Mouse (Mus musculus): Measurements from ENCODE around the gene Adgrg5. TPM values are rescaled to one million over a fixed set of nuclear protein-coding genes. Genes with fewer than 3 reads are reported as not detected.

Gene Adgrg5
- polyA plus RNA-seq, 1 experiment, result 4.8 TPM

- 31% methylated on average over 7 of the region's 7 CpGs for WGBS
- Histone ChIP-seq H3K4me1 (ENCODE audit: control insufficient read depth, insufficient read depth, low read length) (peaks cover 2% of the 10 kb centered on the region; the same call in 1 of the 2 replicates), H3K4me3 (replicated peaks; ENCODE audit: extremely low read depth, low read depth, low read length) (no peak within 1 kb of the TSS)
- no peak for DNase-seq
- TF ChIP-seq CTCF (IDR thresholded peaks at IDR 0.05; ENCODE audit: insufficient read depth, low read length) (no peak), POLR2A (IDR thresholded peaks at IDR 0.05; ENCODE audit: borderline replicate concordance, extremely low read depth, low read depth, low read length) (no peak)
Observed at GRCm38 (mm10) chr8:94974467-94975165, 51.1 kb downstream of the Adgrg5 start, which contains the start of gene Adgrg1. Adgrg1 (plus strand) TSS chr8:94974751.

DNA sequence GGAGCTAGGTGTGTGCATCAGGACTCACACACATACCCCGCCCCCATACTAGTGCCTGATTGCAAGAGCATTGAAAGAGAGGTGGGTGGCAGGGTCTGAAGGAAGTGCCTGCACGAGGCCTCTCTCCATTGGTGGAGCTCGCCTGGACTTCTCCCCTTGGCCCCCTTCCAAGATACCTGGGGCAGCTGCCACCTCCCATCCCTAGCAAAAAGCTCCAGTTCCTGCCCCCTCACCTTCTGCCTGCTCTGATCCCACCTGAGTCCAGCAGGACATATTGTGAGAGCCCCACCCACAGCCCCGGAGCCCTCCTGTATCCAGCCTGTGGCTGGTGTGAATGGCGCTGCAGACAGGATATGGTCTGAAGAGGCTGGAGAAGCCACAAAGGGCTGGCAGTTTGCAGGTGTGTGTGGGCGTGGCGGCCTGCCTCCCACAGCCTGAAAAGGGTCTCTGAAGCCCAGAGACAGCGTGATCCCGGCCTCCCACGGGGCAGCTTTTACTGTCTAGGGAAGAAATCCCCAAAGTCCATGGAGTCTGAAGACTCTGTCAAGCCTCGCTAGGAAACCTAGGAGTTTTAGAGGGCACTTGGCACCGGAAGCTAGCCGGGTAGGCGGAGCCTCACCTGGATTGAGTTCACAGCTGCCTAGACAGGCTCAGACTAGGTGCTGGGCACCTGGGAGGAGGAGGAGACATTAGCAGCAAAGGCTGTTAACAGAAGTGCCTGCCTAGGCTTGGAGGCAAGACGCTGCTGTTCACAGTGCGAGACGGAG lies 53.3 kb downstream of the Adgrg5 start:
- Histone ChIP-seq H3K4me3 (replicated peaks; ENCODE audit: extremely low read depth, low read depth, low read length) (peak overlapping the region; percentile 72), H3K4me1 (ENCODE audit: control insufficient read depth, insufficient read depth, low read length) (peaks cover 2% of the 10 kb centered on the region; the same call in 1 of the 2 replicates)
- 18% methylated on average over 17 of the region's 17 CpGs for WGBS
- no peak for TF ChIP-seq CTCF (IDR thresholded peaks at IDR 0.05; ENCODE audit: insufficient read depth, low read length)
- TF ChIP-seq POLR2A (IDR thresholded peaks at IDR 0.05; ENCODE audit: borderline replicate concordance, extremely low read depth, low read depth, low read length), result peak; percentile 96; the same call in 1 of the 2 replicates
- DNase-seq, result peak; percentile 73

DNA sequence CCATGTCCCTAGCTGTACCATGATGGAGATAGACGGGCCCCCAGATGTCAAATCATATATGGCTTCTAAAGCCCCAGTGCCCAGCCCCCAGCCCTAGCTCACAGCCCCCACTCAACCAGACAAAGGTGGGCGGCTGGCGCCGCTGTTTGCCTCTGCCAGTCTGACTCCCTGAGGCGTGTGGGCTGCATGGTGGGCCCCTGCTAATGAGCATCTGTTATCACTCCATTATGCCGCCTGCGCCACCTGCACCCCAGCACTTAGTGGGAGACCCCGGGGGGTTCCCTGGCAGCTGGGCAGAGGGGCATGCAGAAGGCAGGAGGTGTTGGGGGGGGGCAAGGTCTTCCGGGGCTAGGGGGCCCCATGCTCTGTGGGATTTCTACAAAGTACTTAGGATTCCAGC lies 54.6 kb downstream of the Adgrg5 start:
- TF ChIP-seq CTCF (IDR thresholded peaks at IDR 0.05; ENCODE audit: insufficient read depth, low read length) (no peak), POLR2A (IDR thresholded peaks at IDR 0.05; ENCODE audit: borderline replicate concordance, extremely low read depth, low read depth, low read length) (no peak)
- H3K4me3 ChIP-seq (replicated peaks; ENCODE audit: extremely low read depth, low read depth, low read length), result peak overlapping the region; percentile 49
- WGBS, result 46% methylated on average over 9 of the region's 9 CpGs
- no peak for DNase-seq
- H3K4me1 ChIP-seq (ENCODE audit: control insufficient read depth, insufficient read depth, low read length), result peaks cover 6% of the 10 kb centered on the region; the same call in 1 of the 2 replicates

DNA sequence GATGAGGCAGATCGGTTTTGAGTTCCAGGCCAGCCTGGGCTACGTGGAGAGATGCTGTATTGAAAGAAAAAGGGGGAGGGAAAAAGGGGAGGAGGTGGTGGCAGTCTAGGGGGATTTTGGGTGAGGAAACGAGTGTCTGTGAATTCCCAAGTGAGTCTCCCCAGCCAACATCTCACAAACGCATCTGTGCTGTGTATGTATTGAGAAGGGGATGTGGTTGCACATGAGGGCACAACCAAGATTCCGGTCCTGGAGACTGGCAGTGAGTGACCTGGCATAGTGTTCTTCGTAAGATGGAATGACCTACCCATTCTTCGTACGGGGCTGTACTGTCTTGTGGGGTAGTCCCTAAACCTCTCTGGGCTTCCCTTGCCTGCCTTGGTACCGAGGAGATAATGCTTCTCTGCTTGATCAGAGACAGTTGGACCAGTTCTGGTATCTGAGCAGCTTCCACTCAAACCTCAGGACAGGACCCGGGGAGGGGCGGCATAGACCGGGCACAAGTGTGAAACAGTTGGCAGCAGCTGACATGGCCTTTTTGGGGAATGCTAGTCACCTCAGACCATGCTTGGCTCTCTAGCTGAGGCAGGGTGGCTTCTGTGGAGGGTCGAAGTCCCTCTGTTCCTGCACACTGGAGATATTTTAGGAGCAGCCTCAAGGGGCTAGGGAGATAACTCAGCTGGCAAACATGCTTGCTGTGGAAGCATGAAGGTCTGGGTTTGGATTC lies 55.3 kb downstream of the Adgrg5 start:
- no peak for DNase-seq
- TF ChIP-seq CTCF (IDR thresholded peaks at IDR 0.05; ENCODE audit: insufficient read depth, low read length) (no peak), POLR2A (IDR thresholded peaks at IDR 0.05; ENCODE audit: borderline replicate concordance, extremely low read depth, low read depth, low read length) (no peak)
- Histone ChIP-seq H3K4me3 (replicated peaks; ENCODE audit: extremely low read depth, low read depth, low read length) (no peak overlapping the region), H3K4me1 (ENCODE audit: control insufficient read depth, insufficient read depth, low read length) (peaks cover 10% of the 10 kb centered on the region; the same call in 1 of the 2 replicates)
- WGBS, result 57% methylated on average over 13 of the region's 13 CpGs

DNA sequence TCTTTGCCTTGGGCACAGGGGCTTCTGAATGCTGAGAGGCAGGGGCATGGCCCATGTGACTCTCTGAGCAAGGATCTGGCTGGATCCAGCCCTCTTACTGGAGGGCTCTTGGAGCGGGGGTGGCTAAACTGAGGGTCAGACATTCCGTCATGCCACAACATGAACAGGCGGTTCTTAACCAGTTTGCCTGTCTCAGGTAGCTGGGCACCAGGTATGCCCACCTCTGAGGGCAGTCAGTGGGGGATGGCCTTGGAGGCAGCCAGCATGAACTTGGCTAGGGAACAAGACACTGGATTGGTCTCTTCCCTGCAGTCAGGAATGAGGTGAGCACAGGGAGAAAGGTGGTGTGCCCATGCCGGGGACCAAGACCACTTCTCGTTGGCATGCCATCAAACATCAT lies 56.7 kb downstream of the Adgrg5 start:
- no peak overlapping the region for H3K4me3 ChIP-seq (replicated peaks; ENCODE audit: extremely low read depth, low read depth, low read length)
- DNase-seq, result no peak
- H3K4me1 ChIP-seq (ENCODE audit: control insufficient read depth, insufficient read depth, low read length), result peaks cover 17% of the 10 kb centered on the region
- WGBS, result 75% methylated on average over 5 of the region's 5 CpGs
- TF ChIP-seq CTCF (IDR thresholded peaks at IDR 0.05; ENCODE audit: insufficient read depth, low read length) (no peak), POLR2A (IDR thresholded peaks at IDR 0.05; ENCODE audit: borderline replicate concordance, extremely low read depth, low read depth, low read length) (no peak)

- TF ChIP-seq POLR2A (IDR thresholded peaks at IDR 0.05; ENCODE audit: borderline replicate concordance, extremely low read depth, low read depth, low read length) (no peak), CTCF (IDR thresholded peaks at IDR 0.05; ENCODE audit: insufficient read depth, low read length) (no peak)
- 55% methylated on average over 8 of the region's 8 CpGs for WGBS
- Histone ChIP-seq H3K4me1 (ENCODE audit: control insufficient read depth, insufficient read depth, low read length) (peaks cover 17% of the 10 kb centered on the region), H3K4me3 (replicated peaks; ENCODE audit: extremely low read depth, low read depth, low read length) (no peak overlapping the region)
- no peak for DNase-seq
Observed at GRCm38 (mm10) chr8:94980976-94981375, 57.5 kb downstream of the Adgrg5 start.

DNA sequence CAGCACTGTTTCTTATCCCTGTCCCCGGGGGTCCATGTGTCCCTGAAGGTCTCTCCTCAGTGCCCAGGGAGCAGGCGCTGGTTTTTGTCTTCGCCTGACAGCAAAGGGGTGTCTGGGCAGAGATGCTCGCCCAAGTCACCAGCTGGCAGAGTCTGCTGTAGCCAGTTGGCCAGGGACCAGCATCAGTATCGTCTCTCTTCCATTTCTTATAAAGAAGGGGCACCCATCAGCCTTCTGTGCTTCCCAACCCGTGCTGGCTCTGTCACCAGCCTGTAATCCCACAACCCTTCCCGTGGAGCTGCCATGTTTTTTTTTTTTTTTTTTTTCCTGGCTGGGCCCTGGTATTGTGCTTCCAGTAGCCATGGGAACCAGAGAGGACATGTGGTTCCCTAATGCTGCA lies 58.4 kb downstream of the Adgrg5 start:
- DNase-seq, result no peak
- WGBS, result 73% methylated on average over 7 of the region's 7 CpGs
- H3K4me1 ChIP-seq (ENCODE audit: control insufficient read depth, insufficient read depth, low read length), result peaks cover 17% of the 10 kb centered on the region
- H3K4me3 ChIP-seq (replicated peaks; ENCODE audit: extremely low read depth, low read depth, low read length), result no peak overlapping the region
- TF ChIP-seq CTCF (IDR thresholded peaks at IDR 0.05; ENCODE audit: insufficient read depth, low read length) (no peak), POLR2A (IDR thresholded peaks at IDR 0.05; ENCODE audit: borderline replicate concordance, extremely low read depth, low read depth, low read length) (no peak)

- 30% methylated on average over 5 of the region's 5 CpGs for WGBS
- TF ChIP-seq CTCF (IDR thresholded peaks at IDR 0.05; ENCODE audit: insufficient read depth, low read length) (no peak), POLR2A (IDR thresholded peaks at IDR 0.05; ENCODE audit: borderline replicate concordance, extremely low read depth, low read depth, low read length) (no peak)
- Histone ChIP-seq H3K4me3 (replicated peaks; ENCODE audit: extremely low read depth, low read depth, low read length) (no peak overlapping the region), H3K4me1 (ENCODE audit: control insufficient read depth, insufficient read depth, low read length) (peaks cover 15% of the 10 kb centered on the region)
- no peak for DNase-seq
Observed at GRCm38 (mm10) chr8:94983146-94983545, 59.7 kb downstream of the Adgrg5 start.

DNA sequence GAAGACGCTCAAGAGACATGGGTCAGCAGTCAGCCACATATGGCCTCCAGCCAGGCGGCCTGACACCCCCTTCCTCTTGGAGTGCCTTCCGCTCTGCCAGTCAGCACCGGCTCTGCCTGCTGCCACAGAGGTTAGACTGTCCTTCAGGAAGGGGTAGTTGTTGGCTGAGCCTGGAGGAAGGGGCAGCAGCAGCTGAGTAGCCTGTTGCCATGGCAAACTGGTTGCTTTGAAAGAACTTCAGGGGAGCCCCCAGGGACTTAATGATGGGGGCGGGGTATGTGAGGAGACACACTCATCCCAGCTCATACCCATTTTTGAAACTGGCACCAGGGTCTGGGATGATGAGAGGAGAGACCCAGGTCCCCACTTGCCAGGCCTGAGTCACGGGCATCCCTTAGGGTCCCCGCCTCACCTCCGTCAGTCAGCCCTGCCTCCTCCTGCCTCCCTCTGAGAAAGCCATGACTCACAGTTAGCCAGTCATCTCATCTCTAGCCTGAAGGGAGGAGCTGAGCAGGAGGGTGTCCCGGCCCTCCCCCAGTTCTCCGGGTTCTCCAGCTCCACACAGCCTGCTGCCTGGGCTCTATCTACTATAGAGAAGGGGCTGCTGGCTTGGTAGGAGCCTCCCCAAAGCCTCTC lies 60.5 kb downstream of the Adgrg5 start:
- no peak for DNase-seq
- Histone ChIP-seq H3K4me1 (ENCODE audit: control insufficient read depth, insufficient read depth, low read length) (peaks cover 19% of the 10 kb centered on the region), H3K4me3 (replicated peaks; ENCODE audit: extremely low read depth, low read depth, low read length) (no peak overlapping the region)
- 22% methylated on average over 10 of the region's 10 CpGs for WGBS
- TF ChIP-seq CTCF (IDR thresholded peaks at IDR 0.05; ENCODE audit: insufficient read depth, low read length), result no peak
- no peak for TF ChIP-seq POLR2A (IDR thresholded peaks at IDR 0.05; ENCODE audit: borderline replicate concordance, extremely low read depth, low read depth, low read length)
